Mouse (Mus musculus): ENCODE measurements at regions not wholly inside any gene's neighbourhood (a gene's known extent, or its start where the extent isn't known, plus 50 kb on each side); places are given as distances from the start of the nearest gene placed in this dataset.

GRCm38 (mm10) chr17:88336140-88336769, 104.3 kb upstream of the Foxn2 start:
- TF ChIP-seq MYOG (IDR thresholded peaks at IDR 0.05; ENCODE audit: control insufficient read depth in 1 of 3, insufficient read depth in 1 of 3, insufficient read length in 2 of 3, low read depth in 2 of 3) (no peak), CEBPB (IDR thresholded peaks at IDR 0.05; ENCODE audit: insufficient read depth, poor library complexity, severe bottlenecking) (no peak), MAX (IDR thresholded peaks at IDR 0.05; ENCODE audit: low read depth) (no peak)

All from myocyte (in vitro differentiated cells).